Mouse (Mus musculus) MEL (cell line): Measurements from ENCODE around the gene Tmem184b. TPM values are rescaled to one million over a fixed set of nuclear protein-coding genes. Genes with fewer than 3 reads are reported as not detected.

Experiments
- DNase-seq: peaks from one replicate; pipeline ENCODE4 v3.0.0; 2011; ENCODE audit warnings: low read depth, low spot score
- H3K27ac ChIP-seq: 2 replicates; pipeline ENCODE4 v1.5.1; 2012; ENCODE audit warnings: low read depth, mild to moderate bottlenecking, control low read depth, low read length, moderate library complexity; ENCODE audit not compliant: control insufficient read depth
- H3K27me3 ChIP-seq, 2 experiments: fragments of 150-350 bp in 1 of 2; sonication (generic) in 1 of 2; 2 replicates each; pipeline ENCODE4 v1.6.1; 2012; ENCODE audit warnings: low read length in 2 of 2, mild to moderate bottlenecking in 2 of 2, improper control_type of control experiment in 1 of 2, moderate library complexity in 1 of 2; ENCODE audit not compliant: insufficient read depth in 2 of 2, control insufficient read depth in 1 of 2
- H3K36me3 ChIP-seq, 2 experiments: 2 replicates each; pipeline ENCODE4 v1.6.1; 2012 to 2014; ENCODE audit warnings: low read length in 2 of 2, improper control_type of control experiment in 1 of 2, inconsistent platforms in 1 of 2, mild to moderate bottlenecking in 1 of 2; ENCODE audit not compliant: insufficient read depth in 2 of 2, control insufficient read depth in 1 of 2
- H3K4me1 ChIP-seq, 2 experiments: fragments of 150-350 bp in 1 of 2; sonication (generic) in 1 of 2; 2 replicates each; pipeline ENCODE4 v1.6.1; 2012; ENCODE audit warnings: low read length in 2 of 2, improper control_type of control experiment in 1 of 2, mild to moderate bottlenecking in 1 of 2; ENCODE audit not compliant: insufficient read depth in 2 of 2, control insufficient read depth in 1 of 2
- H3K4me3 ChIP-seq, 2 experiments: fragments of 150-350 bp in 1 of 2; sonication (generic) in 1 of 2; 2 replicates each; pipeline ENCODE4 v1.5.1; 2012; ENCODE audit warnings: low read depth in 2 of 2, low read length in 2 of 2, mild to moderate bottlenecking in 2 of 2, moderate library complexity in 2 of 2, control low read depth in 1 of 2, improper control_type of control experiment in 1 of 2; ENCODE audit not compliant: control insufficient read depth in 1 of 2, insufficient read depth in 1 of 2
- H3K79me2 ChIP-seq: 2 replicates; pipeline ENCODE4 v1.6.1; 2012; ENCODE audit warnings: mild to moderate bottlenecking, low read length, moderate library complexity; ENCODE audit not compliant: control insufficient read depth, poor library complexity, insufficient read depth
- H3K9ac ChIP-seq: 2 replicates; pipeline ENCODE4 v1.6.1; 2012; ENCODE audit warnings: low read depth, mild to moderate bottlenecking, control low read depth, low read length, moderate library complexity; ENCODE audit not compliant: control insufficient read depth, poor library complexity, severe bottlenecking
- H3K9me3 ChIP-seq: fragments of 150-350 bp; sonication (generic); replicated peaks from 2 replicates; pipeline ENCODE4 v1.6.1; 2012; ENCODE audit warnings: mild to moderate bottlenecking, low read length, improper control_type of control experiment, moderate library complexity; ENCODE audit not compliant: insufficient read depth
- BHLHE40 ChIP-seq: IDR thresholded peaks from 2 replicates; pipeline ENCODE4 v1.6.1; 2012; ENCODE audit warnings: low read depth, mild to moderate bottlenecking, inconsistent platforms, low read length, improper control_type of control experiment, borderline replicate concordance
- CHD1 ChIP-seq: IDR thresholded peaks from 2 replicates; pipeline ENCODE4 v1.6.1; 2012; ENCODE audit warnings: low read depth, mild to moderate bottlenecking, inconsistent platforms, low read length, improper control_type of control experiment
- CHD2 ChIP-seq: IDR thresholded peaks from 2 replicates; pipeline ENCODE4 v1.6.1; 2011; ENCODE audit warnings: low read length, improper control_type of control experiment
- CTCF ChIP-seq, 3 experiments: IDR thresholded peaks in 2 of 3; conservative IDR thresholded peaks in 1 of 3; 2 replicates each; pipeline ENCODE4 v1.5.1; 2011 to 2012; ENCODE audit warnings: low read length in 3 of 3, low read depth in 2 of 3, mild to moderate bottlenecking in 2 of 3, improper control_type of control experiment in 1 of 3, inconsistent platforms in 1 of 3, mixed read lengths in 1 of 3, moderate library complexity in 1 of 3; ENCODE audit not compliant: control insufficient read depth in 1 of 3, insufficient read depth in 1 of 3, poor library complexity in 1 of 3, severe bottlenecking in 1 of 3
- ELF1 ChIP-seq: IDR thresholded peaks from 2 replicates; pipeline ENCODE4 v1.6.1; 2014; ENCODE audit warnings: low read depth, mild to moderate bottlenecking, inconsistent platforms, low read length, improper control_type of control experiment, moderate library complexity
- ETS1 ChIP-seq: IDR thresholded peaks from 2 replicates; pipeline ENCODE4 v1.6.1; 2012; ENCODE audit warnings: low read depth, mild to moderate bottlenecking, inconsistent platforms, low read length, improper control_type of control experiment, moderate library complexity
- GATA1 ChIP-seq: IDR thresholded peaks from 2 replicates; pipeline ENCODE4 v1.6.1; 2011; ENCODE audit warnings: low read depth, low read length, improper control_type of control experiment
- JUND ChIP-seq: IDR thresholded peaks from 2 replicates; pipeline ENCODE4 v1.6.1; 2011; ENCODE audit warnings: low read depth, mild to moderate bottlenecking, improper control_type of control experiment, low read length
- MEF2A ChIP-seq: IDR thresholded peaks from 2 replicates; pipeline ENCODE4 v1.6.1; 2014; ENCODE audit warnings: low read depth, mild to moderate bottlenecking, inconsistent platforms, low read length, improper control_type of control experiment; ENCODE audit not compliant: poor library complexity, insufficient replicate concordance, severe bottlenecking; ENCODE audit errors: extremely low read depth
- MXI1 ChIP-seq: IDR thresholded peaks from 2 replicates; pipeline ENCODE4 v1.6.1; 2011; ENCODE audit warnings: mild to moderate bottlenecking, low read depth, low read length, improper control_type of control experiment
- MYC ChIP-seq: IDR thresholded peaks from 2 replicates; pipeline ENCODE4 v1.6.1; 2011; ENCODE audit warnings: low read depth, mild to moderate bottlenecking, low read length, improper control_type of control experiment, moderate library complexity
- POLR2A ChIP-seq, 2 experiments: IDR thresholded peaks; 2 replicates each; pipeline ENCODE4 v1.6.1; 2011 to 2012; ENCODE audit warnings: low read length in 2 of 2, mild to moderate bottlenecking in 2 of 2, control low read depth in 1 of 2, improper control_type of control experiment in 1 of 2, low read depth in 1 of 2, moderate library complexity in 1 of 2; ENCODE audit not compliant: control insufficient read depth in 1 of 2, insufficient read depth in 1 of 2, poor library complexity in 1 of 2
- POLR2AphosphoS2 ChIP-seq: IDR thresholded peaks from 2 replicates; pipeline ENCODE4 v1.6.1; 2011; ENCODE audit warnings: low read length, improper control_type of control experiment
- RCOR1 ChIP-seq: IDR thresholded peaks from 2 replicates; pipeline ENCODE4 v1.6.1; 2012; ENCODE audit warnings: low read depth, mild to moderate bottlenecking, inconsistent platforms, low read length, improper control_type of control experiment
- SMC3 ChIP-seq: IDR thresholded peaks from 2 replicates; pipeline ENCODE4 v1.6.1; 2011; ENCODE audit warnings: low read depth, low read length, improper control_type of control experiment
- TAL1 ChIP-seq: IDR thresholded peaks from 2 replicates; pipeline ENCODE4 v1.6.1; 2012; ENCODE audit warnings: mild to moderate bottlenecking, inconsistent platforms, low read length, moderate library complexity, mixed read lengths
- TBP ChIP-seq: IDR thresholded peaks from 2 replicates; pipeline ENCODE4 v1.8.0; 2011; ENCODE audit warnings: low read depth, low read length, improper control_type of control experiment
- TCF12 ChIP-seq: IDR thresholded peaks from 2 replicates; pipeline ENCODE4 v1.6.1; 2014; ENCODE audit warnings: low read depth, mild to moderate bottlenecking, inconsistent platforms, low read length, improper control_type of control experiment, moderate library complexity
- UBTF ChIP-seq: IDR thresholded peaks from 2 replicates; pipeline ENCODE4 v1.6.1; 2012; ENCODE audit warnings: low read depth, mild to moderate bottlenecking, inconsistent platforms, low read length, improper control_type of control experiment, moderate library complexity, borderline replicate concordance; ENCODE audit not compliant: insufficient read depth
- USF2 ChIP-seq, 2 experiments: IDR thresholded peaks; 2 replicates each; pipeline ENCODE4 v1.6.1; 2011 to 2012; ENCODE audit warnings: improper control_type of control experiment in 2 of 2, low read length in 2 of 2, borderline replicate concordance in 1 of 2, inconsistent platforms in 1 of 2, low read depth in 1 of 2, mild to moderate bottlenecking in 1 of 2; ENCODE audit not compliant: insufficient read depth in 1 of 2
- ZMIZ1 ChIP-seq: IDR thresholded peaks from 2 replicates; pipeline ENCODE4 v1.6.1; 2012; ENCODE audit warnings: low read depth, mild to moderate bottlenecking, inconsistent platforms, low read length, improper control_type of control experiment, moderate library complexity
- ZNF384 ChIP-seq: IDR thresholded peaks from 2 replicates; pipeline ENCODE4 v1.6.1; 2012; ENCODE audit warnings: low read depth, mild to moderate bottlenecking, inconsistent platforms, low read length, improper control_type of control experiment
- polyA plus RNA-seq, 2 experiments: library from polyadenylated mRNA; stranded (reverse) in 1 of 2; unstranded in 1 of 2; fragments of >175 nt in 1 of 2; fragments of >200 nt in 1 of 2; gene quantifications; 2 replicates each; pipeline versions ENCODE4 v1.2.1 to v1.2.4; 2012; ENCODE audit warnings: low replicate concordance in 2 of 2, low read depth in 1 of 2; ENCODE audit not compliant: insufficient read length in 2 of 2, insufficient read depth in 1 of 2, missing spikeins in 1 of 2
- total RNA-seq: library from RNA; depleted of rRNA; stranded (reverse); fragments of 300-350 nt; gene quantifications from 2 replicates; pipeline ENCODE4 v1.2.3, GENCODE M21; 2012

Tmem184b gene
- total and polyA plus RNA-seq, 3 experiments, result 7.5 to 28.4 TPM; not detected in 1

DNA sequence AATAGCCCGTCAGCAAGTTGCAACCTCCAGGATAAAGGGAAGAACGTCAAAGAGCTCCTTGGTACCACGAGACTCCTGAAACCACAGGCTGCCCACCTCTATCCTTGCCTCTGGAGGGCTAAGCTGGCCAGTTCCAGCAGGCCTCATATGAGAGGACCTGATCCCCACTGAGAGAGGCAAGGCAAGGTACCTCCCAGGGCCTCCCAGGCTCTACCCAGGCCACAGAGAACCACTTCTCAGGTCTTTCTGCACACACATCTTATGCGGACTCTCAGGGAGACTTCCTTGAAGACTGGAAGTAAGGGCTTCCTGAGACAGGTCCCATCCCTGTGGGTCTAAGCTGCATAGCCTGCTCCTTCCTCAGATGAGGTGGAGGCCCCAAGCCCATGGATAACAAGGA, 36.0 kb upstream of the Tmem184b start:
- no peaks in the 10 kb centered on the region for H3K27me3 ChIP-seq
- no peak overlapping the region for H3K27ac ChIP-seq
- no peak overlapping the region for H3K4me3 ChIP-seq
- TF ChIP-seq MYC (no peak), JUND (no peak), MXI1 (no peak), RCOR1 (no peak), MEF2A (no peak), USF2 (IDR thresholded peaks at IDR 0.05; ENCODE audit: borderline replicate concordance in 1 of 2, insufficient read depth in 1 of 2, low read depth in 1 of 2, low read length in 2 of 2) (no peak), POLR2A (IDR thresholded peaks at IDR 0.05; ENCODE audit: control insufficient read depth in 1 of 2, insufficient read depth in 1 of 2, low read depth in 1 of 2, low read length in 2 of 2, poor library complexity in 1 of 2) (no peak), GATA1 (no peak), SMC3 (no peak), ZMIZ1 (no peak), TBP (no peak), ZNF384 (no peak)
- H3K4me1 ChIP-seq, result peaks cover 20 to 36% of the 10 kb centered on the region in 2 experiments
- H3K9ac ChIP-seq, result no peak overlapping the region
- H3K9me3 ChIP-seq, result no peaks in the 10 kb centered on the region
- H3K36me3 ChIP-seq, result peaks cover 0 to 24% of the 10 kb centered on the region in 2 experiments; a peak in 2 of 4 replicates
- DNase-seq, result no peak
- peaks cover 15% of the 10 kb centered on the region for H3K79me2 ChIP-seq

DNA sequence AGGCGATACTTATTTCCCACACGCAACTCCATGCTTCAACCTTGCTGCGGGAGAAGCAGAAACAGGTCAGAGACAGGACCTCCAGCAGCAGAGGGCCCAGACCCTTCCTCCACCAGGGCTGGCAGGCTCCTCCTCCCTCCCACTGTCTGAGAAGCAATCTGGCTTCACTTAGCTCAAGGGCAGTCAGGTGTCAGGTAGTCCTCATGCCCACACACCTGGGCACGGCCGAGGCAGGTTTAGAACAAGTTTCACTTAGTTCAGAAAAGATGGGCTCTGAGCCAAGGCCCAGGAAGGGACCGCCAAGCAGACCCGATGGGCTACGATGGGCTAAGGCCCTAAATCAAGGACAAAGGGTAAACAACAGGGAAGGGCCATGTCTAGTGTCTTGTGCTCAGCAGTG, 35.4 kb upstream of the Tmem184b start:
- no peak overlapping the region for H3K27ac ChIP-seq
- peaks cover 20 to 36% of the 10 kb centered on the region in 2 experiments for H3K4me1 ChIP-seq
- TF ChIP-seq BHLHE40 (no peak), POLR2A (IDR thresholded peaks at IDR 0.05; ENCODE audit: control insufficient read depth in 1 of 2, insufficient read depth in 1 of 2, low read depth in 1 of 2, low read length in 2 of 2, poor library complexity in 1 of 2) (no peak), POLR2AphosphoS2 (no peak), ELF1 (no peak), CHD1 (no peak), ETS1 (no peak), TCF12 (no peak), CHD2 (no peak), UBTF (no peak), MXI1 (no peak), TAL1 (no peak), CTCF (IDR thresholded peaks at IDR 0.05 in 2 of 3, conservative IDR thresholded peaks at IDR 0.05 in 1 of 3; ENCODE audit: control insufficient read depth in 1 of 3, insufficient read depth in 1 of 3, low read depth in 2 of 3, low read length in 3 of 3, poor library complexity in 1 of 3, severe bottlenecking in 1 of 3) (no peak)
- no peak for DNase-seq
- H3K9me3 ChIP-seq, result no peaks in the 10 kb centered on the region
- H3K4me3 ChIP-seq, result no peak overlapping the region
- no peak overlapping the region for H3K9ac ChIP-seq
- H3K79me2 ChIP-seq, result peaks cover 15% of the 10 kb centered on the region
- H3K27me3 ChIP-seq, result no peaks in the 10 kb centered on the region
- peaks cover 0 to 24% of the 10 kb centered on the region in 2 experiments; a peak in 2 of 4 replicates for H3K36me3 ChIP-seq
